Mouse (Mus musculus): Measurements from ENCODE around the gene Hoxc5.

The Hoxc5 gene

DNA sequence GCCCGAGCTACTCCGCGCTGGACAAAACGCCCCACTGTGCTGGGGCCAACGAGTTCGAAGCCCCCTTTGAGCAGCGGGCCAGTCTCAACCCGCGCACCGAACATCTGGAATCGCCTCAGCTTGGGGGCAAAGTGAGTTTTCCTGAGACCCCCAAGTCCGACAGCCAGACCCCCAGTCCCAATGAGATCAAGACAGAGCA, at the start of gene Hoxc5:
TSS of gene Hoxc5 (plus strand) at position 132 of the 199 bp plus-strand sequence.
- no peak for DNase-seq

DNA sequence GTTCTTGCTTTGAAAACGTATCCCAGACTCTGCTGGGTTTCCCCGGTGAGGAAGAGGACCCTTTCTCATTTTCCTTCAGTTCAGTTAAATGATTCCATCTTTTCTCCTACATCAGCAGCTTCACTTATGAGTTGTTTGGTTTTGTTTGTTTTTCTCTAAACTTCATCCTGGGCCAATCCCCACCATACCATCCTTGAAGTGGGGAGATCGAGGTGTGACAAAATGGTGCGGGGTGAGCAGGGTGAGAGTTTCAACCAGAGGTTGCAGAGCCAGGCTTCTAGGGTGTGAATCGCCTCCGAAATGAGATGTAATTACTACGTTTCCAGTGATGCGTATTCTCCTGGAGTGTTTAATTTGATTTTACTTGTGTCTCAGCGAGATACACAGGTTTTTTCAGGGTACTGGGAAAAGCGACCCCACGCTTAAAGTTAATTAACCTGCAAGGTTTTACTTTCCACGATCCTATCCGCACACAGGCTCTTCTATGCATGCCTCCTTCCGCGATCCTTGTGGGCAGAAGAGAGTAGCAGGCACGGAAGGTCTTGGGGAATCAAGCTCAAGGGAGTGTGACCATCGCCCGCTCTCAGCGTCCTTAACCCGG, 49.2 kb upstream of the Hoxc5 start:
- peak; percentile 44 for DNase-seq

DNA sequence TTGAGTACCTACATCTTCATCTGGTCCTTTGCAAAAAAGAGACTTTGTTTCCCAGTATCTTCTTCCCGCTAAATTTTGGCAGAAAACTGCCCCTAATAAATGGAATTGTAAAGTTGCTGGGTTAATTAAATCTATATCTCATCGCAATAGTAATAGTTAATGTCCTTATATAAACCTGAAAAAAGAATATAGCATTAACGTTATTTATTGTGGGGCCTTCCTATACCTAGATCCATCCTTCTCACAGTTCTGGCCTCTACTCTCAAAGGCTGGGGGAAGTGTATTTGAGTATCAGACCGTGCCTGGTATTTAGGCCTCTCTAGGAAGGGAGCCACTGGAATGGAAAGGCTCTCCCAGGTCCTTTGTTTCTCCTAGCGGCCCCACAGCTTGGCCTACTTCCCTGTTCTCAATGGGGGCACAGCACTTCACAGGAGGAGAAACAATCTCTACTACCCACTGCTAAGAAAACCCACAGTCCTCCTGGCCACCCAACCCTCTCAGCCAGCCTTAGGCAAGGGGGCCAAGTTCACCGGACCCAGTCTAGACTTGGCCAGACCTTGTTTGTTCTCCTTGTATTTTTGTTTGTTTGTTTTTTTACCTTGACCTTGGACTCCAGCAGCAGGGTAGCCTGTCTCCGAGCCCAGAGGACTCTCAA, 48.5 kb upstream of the Hoxc5 start:
- peak; percentile 35 for DNase-seq

DNA sequence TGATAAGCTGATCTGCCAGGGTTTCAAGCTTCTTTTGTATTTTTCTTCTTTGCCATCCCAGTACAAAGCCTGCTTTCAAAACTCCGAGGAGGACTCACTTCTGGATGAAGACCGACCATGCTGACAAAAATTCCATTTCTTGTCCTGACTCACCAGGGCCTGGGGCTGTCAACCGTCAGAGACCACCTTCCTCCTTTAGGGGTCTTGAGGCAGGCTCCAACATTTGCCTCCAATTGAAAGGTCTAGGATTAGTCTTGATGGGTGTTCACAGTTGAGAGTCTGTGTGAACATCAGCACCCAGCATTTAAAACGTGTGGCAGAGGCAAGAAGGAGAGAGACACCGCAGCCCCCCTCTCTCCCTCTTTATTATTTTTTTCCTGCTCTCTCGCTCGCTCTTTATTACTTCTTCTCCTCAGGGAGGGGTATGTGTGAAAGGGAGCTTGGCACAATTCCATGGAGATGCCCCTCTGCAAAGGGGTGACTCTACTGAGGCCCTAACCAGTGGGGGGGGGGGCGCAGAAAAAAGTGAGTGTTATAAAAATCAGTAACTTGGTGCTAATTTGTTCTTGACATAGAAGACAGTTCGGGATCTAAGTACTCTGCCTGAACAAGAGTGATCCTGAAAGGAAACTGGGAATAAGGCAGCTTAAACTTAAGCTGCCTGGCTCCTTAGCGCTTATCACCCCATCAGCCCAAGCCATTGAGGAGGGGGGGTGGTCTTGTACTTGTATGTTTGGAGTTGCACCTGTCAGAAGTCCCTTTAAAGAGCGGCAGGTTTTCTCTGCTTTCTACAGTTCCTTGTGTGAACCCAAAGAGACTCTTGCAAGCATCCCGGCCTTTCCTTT, 47.7 kb upstream of the Hoxc5 start:
- no peak for DNase-seq

DNA sequence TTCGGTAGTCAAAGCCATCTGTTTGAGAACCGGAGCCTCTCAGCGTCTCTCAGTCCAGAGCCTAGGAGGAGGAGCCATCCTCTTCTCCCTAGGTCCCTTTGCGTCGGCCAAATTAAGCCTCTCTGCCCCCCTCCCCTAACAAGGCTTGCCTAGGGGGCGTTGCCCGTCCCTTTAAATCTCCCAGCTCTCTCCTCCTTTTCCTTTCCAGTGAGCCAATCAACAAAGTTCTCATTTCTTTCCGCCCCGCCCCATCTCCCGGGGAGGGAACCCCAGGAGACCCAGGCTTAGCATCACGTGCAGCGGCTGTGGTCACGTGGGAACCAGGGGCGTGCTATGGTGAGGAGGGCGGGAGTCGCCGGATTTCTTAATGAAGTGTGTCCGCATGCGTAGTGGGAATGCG, 46.6 kb upstream of the Hoxc5 start:
- peak; percentile 91 for DNase-seq

DNA sequence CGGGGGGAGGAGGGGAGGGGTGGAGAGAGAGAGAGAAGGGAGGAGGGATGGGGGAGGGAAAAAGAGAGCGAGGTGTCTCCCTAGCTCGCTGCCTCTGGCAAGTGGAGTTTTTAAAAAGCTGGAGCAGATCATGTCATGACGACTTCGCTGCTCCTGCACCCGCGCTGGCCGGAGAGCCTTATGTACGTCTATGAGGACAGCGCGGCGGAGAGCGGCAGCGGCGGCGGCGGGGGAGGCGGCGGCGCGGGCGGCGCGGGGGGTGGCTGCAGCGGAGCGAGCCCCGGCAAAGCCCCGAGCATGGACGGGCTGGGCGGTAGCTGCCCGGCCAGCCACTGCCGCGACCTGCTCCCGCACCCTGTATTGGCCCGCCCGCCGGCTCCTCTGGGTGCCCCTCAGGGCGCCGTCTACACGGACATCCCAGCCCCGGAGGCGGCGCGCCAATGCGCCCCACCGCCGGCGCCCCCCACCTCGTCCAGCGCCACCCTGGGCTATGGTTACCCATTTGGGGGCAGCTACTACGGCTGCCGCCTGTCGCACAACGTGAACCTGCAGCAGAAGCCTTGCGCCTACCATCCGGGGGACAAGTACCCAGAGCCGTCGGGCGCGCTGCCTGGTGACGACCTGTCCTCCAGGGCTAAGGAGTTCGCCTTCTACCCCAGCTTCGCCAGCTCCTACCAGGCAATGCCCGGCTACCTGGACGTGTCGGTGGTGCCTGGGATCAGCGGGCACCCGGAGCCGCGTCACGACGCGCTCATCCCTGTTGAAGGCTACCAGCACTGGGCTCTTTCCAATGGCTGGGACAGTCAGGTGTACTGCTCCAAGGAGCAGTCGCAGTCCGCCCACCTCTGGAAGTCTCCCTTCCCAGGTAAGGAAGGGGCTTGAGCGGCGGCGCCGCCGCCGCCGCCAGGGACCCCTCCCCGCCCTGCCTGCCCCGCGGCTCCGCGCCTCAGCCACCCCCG, 45.9 kb upstream of the Hoxc5 start, which contains the start of gene Hoxc13:
TSS of gene Hoxc13 (plus strand) at position 51 of the 959 bp plus-strand sequence.
- peak; percentile 28 for DNase-seq

DNA sequence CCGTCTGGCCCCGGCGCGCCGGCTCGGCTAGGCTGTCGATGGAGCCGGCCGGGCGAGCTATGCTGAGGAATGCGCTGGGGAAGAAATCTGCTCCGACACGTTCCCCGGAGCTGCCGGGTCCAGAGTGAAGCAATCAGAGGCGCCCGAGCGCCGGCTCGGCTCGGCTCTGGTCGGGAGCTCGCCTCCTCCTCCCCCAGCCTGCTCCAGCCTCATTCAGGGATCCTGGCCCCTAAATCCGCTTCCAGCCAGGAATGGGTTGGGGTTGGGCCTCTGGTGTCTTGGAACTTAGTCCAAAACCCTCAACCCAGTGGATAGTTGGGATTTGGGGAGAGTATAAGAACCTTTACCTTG, 45.3 kb upstream of the Hoxc5 start:
- DNase-seq: peak; percentile 65

DNA sequence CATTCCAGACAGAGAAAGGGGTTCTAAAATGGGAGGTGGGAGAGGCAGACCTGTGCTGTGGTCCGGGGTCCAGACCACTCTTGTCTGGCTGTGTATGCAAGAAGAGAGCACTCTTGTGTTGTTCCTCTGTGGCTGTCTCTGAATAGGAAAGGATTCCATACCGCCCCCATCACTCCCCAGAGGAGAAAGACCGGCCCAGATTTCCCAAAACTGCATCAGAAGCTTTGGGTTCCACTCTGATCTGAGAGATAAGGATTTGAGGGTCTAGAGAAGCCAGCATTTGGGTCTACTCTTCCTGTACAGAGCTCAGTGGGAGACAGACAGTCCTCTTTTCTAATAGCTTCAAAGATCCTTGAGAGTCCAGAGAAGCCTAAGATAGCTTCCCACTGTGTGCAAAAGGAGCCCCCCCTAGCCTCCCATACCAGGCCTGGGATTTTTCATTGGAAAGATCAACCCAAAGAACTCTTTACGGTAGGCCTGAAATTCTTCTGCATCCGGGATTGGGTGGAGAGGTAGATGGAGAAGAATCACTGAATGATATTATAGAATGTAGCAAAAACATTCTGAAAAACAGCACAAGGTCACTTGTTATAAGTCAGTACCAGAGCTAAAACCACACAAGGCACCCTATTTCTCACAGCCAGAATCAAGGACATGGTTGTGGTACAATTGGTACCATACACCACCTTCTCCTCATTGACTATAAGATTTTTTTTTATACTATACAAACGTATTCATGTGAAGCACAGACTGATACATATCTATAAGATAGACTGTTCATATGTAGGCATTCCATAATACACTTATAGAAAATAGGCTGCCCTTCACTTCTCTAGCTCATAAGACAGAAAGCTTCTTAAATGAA, 44.4 kb upstream of the Hoxc5 start:
- no peak for DNase-seq

DNA sequence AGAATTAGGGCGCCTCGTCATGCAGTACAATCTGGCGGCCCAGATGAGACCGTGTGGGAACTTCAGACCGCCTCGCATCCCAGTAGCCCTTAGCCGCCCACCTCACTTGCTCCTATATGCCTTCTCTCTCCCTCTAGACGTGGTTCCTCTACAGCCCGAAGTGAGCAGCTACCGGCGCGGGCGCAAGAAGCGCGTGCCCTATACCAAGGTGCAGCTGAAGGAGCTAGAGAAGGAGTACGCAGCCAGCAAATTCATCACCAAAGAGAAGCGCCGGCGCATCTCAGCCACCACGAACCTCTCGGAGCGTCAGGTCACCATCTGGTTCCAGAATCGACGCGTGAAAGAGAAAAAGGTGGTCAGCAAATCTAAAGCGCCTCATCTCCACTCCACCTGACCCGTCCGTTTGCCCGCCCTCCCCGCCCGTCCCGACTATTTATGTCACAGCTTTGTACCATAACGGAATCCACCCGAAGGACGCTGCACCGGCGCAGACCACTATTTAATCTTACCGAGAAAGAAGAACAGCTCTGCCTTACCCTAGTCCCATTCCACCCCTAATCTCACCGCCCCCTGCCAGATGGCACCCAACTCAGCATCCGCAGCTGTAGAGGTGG, 40.1 kb upstream of the Hoxc5 start:
- no peak for DNase-seq

DNA sequence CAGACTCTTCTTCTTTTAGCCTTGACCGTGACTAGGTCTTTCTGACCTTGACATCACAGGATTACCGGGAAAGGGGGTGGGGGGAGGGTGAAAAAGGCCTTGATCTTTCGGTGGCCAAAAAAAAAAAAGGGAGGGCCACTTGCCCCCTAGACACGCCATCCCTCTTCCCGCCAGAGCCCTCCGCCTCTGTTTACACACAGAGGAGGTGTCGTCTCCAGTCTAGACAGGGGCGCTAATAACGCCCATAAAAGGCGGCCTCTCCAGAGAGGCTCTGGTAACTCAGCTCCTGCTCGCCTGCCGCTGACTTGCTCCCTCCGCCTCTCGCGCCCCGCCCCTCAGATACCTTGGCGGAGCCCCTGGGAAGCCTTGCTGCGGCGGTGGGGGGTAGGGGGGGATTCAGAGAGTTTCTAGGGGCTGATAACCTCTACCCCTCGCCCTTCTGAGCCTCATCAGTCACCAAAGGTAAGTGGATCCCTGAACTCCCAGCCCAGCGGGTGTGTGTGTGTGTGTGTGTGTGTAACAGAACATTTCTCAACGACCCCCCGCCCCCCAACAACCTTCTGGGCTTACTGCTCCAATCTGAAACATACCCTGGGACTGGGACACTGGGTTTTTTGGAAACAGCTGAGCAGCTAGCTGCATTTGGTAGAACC, 35.4 kb upstream of the Hoxc5 start:
- no peak for DNase-seq

DNA sequence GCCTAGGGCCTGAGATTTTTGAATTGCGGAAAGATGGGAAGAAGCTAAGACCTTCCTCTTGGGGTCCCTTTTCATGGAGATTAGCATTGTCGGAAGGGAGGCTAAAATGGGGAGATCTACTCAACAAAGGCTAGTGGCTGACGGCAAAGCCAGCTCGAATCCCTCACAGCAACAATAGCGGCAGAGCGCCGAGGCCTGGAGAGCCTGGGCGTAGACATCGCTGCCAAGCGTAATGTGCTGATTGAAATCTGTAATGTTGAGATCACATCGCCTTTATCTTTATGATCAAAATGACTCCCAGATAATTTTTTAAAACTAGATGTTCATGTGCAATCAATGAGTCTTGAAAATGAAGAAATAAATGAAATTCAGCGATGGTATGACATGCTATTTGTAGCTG, 32.8 kb upstream of the Hoxc5 start:
- DNase-seq: no peak

DNA sequence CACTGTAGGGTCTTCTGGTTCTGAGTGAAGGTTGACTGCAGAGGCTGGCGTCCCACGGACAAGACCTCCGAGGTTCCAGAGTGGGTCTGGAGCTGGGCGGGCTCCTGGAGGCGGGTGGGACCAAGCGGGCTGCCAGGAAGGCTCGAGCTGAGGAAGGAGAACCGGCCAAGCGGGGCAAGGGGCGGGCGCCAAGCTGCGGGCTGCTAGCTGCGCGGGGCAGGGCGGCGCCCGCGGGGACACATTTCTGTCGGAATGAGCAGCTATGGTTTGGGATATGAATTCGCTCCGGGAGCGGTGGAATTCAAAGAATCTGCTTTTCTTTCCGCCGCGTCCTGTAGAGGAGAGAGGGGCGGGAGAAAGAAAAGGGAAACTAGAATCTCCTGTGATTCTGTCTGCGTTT, 32.3 kb upstream of the Hoxc5 start:
- DNase-seq: no peak

DNA sequence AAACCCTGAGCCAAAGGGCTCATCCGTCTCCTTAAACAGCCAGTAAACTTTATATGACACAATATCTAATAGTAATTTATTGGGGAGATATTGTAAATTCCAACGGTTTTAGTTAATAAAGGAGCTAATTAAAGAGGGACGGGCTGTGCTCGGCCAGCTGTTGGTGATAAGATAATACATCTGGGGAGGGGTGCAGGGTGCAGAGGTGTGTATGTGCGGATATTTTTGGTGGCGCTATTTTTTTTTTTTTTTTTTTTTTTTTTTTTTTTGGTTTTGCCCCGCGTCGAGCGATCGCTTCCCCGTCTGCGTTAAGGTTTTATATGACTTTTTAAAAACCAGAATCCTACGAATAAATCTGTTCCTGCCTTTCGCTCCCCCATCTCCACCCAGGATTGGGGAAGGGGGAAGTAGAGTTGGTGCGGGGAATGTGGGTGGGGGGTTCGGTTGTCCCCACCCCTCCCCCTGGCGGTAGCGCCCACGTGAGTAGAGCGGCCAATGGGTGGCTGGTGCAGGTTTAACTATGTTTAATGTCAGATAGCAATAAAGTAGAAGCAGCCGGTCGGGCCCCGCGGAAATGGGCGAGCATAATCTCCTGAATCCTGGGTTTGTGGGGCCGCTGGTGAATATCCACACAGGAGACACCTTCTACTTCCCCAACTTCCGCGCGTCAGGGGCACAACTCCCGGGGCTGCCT, 30.8 kb upstream of the Hoxc5 start, which contains the start of gene Hoxc12:
TSS of gene Hoxc12 (plus strand) at position 479 of the 694 bp plus-strand sequence.
- DNase-seq: no peak

DNA sequence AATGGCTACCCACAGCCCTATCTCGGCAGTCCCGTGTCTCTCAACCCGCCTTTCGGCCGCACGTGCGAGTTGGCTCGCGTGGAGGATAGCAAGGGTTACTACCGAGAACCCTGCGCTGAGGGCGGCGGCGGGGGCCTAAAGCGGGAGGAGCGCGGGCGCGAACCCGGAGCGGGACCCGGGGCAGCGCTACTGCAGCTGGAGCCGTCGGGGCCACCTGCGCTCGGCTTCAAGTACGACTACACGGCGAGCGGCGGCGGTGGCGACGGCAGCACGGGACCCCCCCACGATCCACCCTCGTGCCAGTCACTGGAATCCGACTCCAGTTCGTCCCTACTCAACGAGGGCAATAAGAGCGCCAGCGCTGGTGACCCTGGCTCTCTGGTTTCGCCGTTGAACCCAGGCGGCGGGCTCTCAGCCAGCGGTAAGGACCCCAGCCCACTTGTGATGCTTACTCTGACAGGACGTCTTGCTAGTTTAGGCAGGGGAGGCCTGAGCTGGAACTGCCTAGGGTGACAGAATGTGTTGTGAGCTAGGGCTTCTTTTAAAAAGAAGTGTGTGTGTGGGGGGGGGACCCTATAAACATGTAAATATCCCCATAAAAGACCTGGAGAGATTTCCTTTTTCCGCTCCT, 30.1 kb upstream of the Hoxc5 start:
- no peak for DNase-seq

DNA sequence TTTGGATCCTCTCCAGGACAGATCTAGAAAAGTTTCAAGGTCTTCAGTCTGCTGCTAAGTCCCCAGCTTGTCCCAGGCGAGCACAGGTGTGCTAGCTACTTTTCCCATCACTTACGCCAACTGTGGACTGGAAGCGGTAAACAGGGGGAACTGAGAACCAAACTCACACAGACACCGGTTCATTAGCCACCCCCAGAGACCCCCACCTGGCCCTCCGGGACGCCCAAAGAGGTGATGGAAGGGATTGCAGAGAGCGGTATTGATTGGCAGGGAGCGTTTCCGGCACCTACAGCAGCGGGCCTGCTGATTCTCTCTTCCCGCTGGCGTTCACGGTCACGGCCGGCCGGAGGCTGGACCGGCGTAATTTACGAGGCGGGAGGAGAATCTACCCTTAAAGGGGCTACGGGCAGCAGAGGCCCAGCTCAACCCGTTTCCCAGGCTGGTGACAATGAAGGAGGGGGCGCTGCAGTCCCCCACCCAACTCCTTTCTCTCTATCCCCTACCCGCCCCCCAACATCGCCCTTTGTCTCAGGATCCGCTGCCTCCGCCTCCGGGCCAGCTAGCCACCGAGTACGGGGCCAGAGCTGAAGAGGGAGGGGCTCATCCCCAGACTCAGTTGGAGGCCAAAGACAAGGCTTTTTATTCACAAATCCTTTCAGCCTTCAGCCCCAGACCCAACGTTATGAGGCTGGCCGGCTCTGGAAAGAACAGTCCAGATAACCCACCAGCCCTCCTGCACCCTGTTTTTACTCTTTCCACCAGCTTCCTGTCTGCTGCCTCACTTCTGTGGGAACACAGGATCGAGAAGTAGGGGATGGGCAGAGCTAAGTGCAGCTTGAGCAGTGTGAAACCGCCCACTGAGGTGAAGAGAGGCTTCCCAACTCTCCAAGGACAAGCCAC, 27.7 kb upstream of the Hoxc5 start:
- DNase-seq: no peak

DNA sequence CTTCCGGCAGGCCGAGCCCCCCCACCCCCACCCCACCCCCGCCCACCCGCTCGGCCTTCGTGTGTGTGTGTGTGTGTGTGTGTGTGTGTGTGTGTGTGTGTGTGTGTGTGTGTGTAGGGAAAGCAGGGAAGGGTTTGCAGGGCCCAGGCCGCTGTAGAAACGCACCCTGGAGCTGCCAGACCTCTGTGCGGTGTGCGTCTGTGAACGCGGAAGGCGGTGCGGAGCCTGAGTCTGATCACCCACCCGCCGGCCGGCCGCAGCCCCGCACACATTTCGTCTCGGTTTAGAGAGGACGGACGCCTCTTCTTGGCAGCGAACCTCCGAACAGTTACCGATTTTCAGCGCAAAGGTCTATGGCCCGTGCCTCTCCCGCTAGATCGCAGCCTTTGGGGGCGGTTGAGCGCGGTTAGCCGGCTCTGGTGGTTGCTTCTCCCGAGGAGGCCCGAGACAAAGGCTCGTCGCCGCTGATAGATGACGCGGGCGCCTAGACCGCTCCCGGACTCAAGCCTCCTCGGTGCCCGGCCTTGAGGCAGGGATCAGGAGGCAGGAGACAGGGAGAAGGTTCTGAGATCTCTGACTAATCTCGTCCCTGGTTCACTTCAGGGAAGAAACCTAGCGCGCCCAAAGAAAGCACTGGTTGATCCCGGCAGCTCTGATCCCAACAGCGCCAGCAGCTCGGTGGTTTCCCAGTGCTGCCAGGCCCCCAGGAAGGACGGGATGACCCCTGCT, 24.3 kb upstream of the Hoxc5 start:
- DNase-seq: no peak

DNA sequence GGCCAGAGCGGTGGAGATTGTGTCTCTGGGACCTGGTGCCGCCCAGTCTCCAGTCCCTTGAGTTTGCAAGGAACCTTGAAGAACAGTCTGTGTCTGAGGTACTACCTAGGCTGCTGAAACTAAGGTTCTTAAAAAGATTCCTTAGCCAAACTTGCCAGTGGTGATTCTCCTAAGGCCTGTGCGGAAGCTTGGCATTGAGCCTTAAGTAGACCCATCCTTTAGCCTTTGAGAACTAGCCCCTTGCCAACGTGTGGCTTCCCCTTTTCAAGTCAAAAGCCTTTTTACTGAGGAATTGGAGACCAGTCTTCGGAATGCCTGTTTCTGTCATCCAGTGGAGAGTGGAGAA, 23.8 kb upstream of the Hoxc5 start:
- DNase-seq: no peak
